Mouse (Mus musculus) T-helper 17 cell (primary cell): ENCODE data around the gene Epgn.

Experiments used
- in situ Hi-C, 2 experiments: fragments of 300-600 bp; cut with MboI, MseI; formaldehyde crosslinking; loops; 1 replicate in 1 of 2; 2 replicates in 1 of 2; pipeline ENCODE4 v1.15.1; 2025; ENCODE audit warnings: high pct_unique_total_duplicates in 2 of 2

Gene Epgn

DNA sequence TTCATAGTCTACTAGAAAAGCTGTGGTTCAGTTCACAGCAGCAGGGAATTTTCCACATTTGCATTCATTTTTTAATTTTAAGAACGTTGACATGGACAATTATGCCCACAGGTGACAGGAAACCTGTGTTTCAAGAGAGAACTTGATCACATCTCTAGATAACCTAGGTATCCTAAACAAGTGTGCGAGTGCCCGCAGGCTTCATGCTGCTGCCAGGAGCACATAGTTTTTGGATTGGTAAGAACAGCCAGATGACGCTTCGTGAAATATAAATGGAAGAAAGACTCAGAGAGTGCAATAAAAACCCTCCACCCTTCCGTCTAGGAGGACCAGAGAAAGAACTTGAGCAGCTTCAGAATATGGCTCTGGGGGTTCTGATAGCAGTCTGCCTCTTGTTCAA, at the start of gene Epgn:
Gene Epgn (plus strand): TSS at position 301 of the 400 bp plus-strand sequence.
- in situ Hi-C loops, result no loop called here

DNA sequence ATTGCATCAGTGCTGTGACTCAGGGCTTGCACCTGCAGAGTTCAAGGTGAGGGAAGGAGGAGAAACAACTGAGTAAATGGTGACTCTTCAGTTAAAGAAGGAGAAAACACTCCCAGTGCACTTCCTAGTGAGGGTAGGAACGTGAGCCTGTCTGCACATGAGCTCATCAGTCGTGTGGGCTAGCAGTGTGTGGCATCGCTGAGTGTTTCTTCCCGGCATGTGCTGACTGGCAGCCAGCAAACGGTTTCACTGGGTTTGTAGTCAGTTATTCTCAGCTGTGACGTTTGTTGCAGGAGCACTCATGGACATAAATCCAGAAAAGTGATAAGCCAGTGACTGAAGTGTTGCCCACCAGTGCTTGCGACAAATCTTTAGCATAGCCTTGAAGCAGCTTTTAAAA, 47.0 kb upstream of the Epgn start:
- in situ Hi-C loops, result no loop called here

DNA sequence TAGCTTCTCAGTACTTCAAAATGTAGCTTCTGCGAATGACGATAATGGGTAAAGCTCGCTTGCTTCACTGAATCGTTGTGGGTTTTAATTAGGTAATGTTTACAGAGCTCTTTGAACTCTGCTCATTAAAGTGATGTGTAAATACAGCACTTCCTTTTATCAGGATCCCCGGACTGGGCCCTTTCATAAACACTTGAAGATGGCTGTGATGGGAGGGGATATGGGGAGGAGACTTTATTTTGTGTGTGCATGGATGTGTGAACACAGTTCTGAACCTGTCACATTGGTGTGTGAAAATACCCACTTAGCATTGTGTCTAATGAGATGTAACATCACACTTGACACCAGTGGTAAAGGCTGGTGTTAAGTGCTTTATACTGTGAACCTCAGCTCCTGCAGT, 39.7 kb upstream of the Epgn start:
- in situ Hi-C loops, result no loop called here

DNA sequence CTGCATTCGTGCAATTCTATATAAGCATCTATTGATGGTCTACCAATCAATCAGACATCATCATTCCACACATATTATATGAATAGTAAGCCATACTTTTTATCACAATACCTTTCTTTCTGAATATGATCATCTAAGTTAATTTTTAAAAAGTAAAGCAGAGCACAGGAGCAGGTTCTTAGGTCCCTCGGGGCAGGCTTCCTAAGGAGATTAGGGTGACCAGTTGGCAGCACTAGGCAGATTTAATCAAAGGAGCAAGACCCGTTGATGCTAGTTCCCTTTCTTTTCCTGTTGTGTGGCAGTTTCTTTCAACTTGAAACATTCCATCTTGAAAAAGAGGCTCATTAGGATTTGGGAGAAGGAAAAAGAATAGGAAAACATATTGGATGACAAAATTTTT, 39.1 kb upstream of the Epgn start:
- in situ Hi-C loops, result no loop called here

DNA sequence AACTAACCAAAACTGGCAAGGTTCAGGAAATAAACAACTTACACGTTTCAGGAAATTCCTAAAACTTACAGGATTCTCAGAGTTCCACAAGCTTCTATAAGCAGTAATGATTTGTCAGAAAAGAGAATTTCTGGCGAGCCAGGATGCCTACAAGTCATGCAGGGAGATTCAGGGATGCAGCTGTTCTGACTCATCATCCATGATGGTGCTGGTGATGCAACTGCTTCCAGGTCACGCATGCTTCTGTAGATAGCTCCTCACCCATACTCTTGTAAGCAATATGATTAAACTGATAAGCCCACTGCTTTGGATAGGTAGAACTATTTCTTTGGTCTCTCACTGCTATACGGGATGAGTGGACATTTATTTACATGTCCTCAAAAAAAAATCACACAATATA, 38.7 kb upstream of the Epgn start:
- in situ Hi-C loops, result no loop called here

DNA sequence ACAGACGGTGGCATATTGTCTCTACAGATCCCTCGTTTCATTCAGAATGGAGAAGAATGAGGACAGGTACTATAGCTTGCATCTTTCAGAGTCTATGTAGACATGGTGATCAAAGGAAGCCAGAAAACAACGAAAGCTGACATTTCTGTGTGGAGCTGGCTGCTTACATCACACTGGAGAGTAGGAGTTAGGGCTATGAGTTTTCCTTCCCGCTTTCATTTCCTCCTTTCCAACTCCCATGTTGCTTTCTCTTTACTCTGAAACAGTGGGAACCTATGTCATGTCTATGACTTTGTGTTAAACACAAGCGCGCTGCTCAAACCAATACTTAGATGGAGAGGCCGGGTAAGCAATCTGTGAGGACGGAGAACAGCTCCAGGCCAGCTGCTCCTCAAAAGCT, 27.3 kb upstream of the Epgn start:
- in situ Hi-C loops, result no loop called here

DNA sequence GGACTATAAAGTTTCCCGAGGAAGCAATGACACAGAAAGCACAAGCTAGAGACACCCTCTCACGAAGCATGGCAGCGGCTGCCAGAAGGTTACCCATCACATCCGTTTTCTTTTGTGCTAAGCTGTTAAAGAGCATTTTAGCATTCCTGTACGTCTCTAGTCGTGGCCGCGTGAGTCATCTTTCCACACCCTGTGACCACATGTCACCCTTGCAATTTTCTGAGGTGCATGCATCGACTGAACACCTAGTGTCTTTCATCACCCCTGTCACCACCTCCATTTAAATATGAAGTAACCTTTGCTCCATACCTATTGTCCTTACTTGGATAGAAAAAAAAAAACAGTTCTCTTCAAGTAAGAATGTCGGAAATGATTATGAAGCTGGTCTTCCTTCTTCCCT, 12.0 kb upstream of the Epgn start:
- in situ Hi-C loops, result no loop called here

DNA sequence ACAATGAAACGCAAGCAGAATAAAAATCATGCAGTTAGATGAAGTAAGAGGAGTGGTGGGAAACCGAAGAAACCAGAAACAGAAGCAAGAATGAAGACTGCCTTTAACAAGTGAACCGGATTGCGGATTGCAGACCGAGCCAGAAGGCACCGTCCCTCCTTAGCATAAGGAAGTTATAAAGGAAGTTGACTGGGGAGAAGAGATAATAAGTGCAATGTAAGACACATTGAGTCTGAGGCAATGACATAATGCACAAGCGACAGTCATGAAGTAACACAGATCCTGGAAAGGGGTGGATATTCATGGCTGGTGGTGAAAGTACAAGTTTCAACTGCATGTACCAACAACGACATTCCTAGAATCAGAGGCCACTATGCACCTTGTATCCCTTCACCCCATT, 4.2 kb upstream of the Epgn start:
- in situ Hi-C loops, result no loop called here

DNA sequence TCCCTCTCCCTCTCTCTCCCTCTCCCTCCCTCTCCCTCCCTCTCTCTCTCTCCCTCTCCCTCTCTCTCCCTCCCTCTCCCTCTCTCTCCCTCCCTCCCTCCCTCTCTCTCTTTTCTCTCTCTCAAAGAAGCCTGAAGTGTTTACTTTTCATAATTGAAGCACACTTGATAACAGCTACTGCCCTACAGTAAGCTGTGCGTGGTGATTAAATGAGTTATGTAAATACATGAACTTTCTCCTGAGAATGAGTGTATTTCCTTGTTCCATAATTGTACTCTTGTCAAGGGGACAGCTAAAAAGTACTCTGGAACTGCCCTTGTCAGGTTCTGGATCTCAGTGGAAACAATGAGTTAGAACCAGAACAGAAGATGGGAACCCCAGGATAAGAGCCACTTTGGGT, 576 bp downstream of the Epgn start:
- in situ Hi-C loops, result no loop called here

DNA sequence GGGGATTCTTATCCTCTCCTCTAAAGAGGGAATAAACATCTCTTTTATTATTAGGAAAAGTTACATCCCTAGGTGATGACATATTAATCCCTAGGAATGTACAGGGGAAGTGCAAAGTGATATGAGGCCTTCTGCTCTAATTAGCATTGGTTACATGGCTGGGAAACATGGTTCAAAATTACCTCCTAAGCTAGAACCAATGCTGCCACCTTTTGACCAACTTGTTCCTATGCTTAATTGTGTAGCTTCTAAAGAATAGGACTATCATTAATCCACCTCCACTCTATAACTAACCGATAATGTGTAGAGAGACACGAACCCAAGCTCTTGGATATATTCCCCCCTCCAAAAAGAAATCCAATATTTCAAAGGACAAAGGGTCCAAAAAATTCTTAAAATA, 3.4 kb downstream of the Epgn start:
- in situ Hi-C loops, result no loop called here

DNA sequence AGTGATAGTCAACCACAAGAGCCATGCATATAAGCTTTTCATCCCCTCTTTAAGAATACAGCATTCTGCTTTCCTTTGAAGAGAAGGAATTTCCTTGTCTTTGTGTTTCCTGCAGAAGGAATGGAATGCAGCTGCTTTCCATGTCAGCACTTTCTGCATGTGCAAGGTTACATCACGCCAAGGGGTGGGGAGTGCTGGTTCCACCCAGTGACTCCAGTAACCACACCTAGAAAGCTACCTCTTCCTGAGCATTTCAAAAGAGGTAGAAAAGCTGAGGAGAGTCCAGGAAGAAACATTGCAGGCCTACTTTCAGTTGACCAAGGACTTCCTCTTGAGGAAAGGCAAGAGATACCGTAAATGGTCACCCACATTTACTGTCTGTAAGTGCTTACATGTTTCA, 8.1 kb downstream of the Epgn start:
- in situ Hi-C loops, result loop anchor here (5.0 kb wide), 2 partner anchors 87 to 272 kb away; no protein-coding TSS in a partner anchor

DNA sequence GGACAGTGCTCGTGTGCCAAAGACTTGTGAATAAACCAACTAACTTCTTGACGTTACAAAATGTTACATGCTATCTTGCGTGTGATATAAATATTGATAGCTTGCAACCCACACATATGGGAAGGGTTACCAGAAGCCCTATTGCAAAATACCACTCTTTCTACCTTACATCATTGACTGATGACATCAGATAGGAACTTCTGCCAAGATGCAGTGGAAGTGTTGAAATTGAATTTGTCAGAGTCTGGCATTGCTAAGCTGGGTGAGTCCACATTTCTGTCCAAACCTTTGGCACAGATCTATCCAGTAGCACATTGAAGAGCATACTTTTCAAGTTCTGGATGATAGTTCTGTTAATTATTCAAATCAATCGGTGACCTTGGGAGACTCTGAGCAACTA, 9.4 kb downstream of the Epgn start:
- in situ Hi-C loops, result loop anchor here (5.0 kb wide), 2 partner anchors 86 to 271 kb away; no protein-coding TSS in a partner anchor

DNA sequence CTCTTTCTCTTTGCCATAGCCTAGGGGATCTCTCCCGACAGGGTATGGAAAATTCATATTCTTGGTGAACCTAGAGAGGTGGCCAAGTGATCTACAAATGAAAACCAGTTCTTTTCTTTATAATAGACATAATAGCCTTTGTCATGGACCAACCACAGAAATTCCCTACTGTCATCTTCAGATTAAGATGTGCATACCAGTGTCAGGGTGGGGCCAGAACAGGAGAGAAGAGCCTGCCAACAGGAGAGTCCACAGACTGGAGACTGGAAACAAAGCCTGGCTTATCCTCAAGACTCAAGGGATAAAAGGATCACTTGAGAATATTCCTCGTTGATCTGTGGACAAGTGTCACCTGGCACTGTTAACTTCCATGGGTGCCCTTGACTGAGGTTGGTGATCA, 10.5 kb downstream of the Epgn start:
- in situ Hi-C loops, result loop anchor here (5.0 kb wide), 2 partner anchors 85 to 270 kb away; no protein-coding TSS in a partner anchor

DNA sequence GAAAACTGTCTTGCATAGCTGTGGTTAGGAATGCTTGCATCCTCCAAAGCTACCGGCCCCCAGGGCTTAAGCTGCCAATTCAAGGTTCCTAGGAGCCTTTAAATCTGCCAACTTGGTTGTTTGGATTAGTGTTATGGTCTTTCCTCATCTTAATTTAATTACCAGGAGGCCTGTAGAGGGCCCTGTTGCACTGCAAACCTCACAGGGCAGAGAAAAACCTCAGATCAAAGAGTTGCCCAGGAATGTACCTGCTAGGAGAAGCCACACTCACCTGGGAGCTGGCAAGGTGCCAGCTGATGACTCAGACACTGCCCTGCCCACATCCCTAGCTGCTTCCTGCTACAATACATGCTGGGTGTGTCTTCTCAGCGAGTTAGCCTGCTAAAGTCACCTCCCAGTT, 11.3 kb downstream of the Epgn start:
- in situ Hi-C loops, result loop anchor here (5.0 kb wide), 2 partner anchors 84 to 269 kb away; no protein-coding TSS in a partner anchor

DNA sequence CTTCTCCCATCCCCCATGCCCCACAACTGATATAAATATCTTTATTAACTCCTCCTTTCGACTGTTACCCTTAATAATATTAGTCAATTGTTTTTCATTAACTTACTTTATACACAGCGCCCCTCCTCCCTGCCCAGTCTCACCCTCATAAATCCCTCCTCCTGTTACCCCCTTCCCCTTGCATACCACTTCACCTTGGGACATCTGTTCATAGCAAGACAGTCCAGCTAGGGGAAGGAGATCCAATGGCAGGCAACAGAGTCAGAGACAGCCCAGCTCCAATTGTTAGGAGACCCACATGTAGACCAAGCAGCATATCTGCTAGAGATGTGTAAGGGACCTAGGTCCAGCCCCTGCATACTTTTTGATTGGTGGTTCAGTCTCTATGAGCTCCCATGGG, 11.7 kb downstream of the Epgn start:
- in situ Hi-C loops, result loop anchor here (5.0 kb wide), 2 partner anchors 83 to 268 kb away; no protein-coding TSS in a partner anchor

DNA sequence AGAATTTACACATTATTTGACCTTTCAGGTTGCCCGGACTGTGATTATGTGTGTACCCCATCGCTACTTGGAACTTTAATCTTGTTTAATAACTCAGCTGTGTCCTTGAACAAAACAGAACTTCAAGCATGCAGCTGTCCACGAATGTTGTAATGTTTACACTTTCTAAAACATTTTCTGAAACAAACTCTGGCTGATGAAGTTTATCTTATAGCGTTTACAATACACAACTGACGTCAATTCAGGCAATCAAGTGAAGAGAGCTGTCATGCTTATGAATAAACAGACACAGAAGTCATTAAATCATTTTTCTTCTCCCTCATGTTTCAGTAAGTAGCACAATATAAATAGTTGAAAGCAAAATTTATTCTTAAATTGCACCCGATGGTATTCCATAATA, 20.7 kb downstream of the Epgn start:
- in situ Hi-C loops, result no loop called here

DNA sequence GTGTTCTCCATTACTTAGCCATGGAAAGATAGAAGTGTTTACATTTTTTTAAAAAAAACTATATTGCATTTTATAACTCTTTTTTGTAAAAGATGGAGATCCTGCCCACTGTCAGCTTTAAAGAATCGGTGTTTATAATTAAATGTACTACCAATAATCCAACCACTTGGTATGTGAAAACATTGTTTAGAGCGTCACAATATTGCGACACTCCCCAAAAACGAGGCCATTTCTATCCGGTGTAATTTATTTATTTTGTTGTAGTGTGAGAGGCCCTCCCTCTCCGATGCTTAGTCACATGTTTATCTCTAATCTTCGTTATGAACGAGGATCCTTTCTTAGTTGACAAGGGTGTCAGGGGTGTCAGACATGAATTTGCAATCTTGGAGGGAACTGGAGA, 21.1 kb downstream of the Epgn start:
- in situ Hi-C loops, result no loop called here

DNA sequence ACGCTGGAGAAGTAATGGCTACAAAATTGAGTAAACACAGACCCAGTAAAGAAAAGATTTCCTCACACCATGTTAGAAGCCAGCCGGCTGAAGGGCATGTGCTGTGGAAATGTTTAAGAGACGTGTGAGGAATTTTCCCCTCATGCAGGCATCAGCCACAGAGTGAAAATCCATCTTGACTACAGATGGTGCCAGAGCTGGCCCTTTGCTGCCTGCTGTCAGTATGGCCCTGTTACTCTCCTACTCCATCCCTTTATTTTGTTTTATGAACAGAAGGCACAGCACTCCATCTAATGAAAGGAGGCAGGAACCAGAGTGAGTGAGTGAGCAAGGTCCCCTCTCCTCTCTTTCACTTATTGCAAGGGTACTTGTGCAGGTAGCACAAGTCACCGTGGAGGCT, 45.1 kb downstream of the Epgn start:
- in situ Hi-C loops, result loop anchor here in 1 of 2 experiments (10.0 kb wide), 1 partner anchor 1788 kb away; no protein-coding TSS in a partner anchor

DNA sequence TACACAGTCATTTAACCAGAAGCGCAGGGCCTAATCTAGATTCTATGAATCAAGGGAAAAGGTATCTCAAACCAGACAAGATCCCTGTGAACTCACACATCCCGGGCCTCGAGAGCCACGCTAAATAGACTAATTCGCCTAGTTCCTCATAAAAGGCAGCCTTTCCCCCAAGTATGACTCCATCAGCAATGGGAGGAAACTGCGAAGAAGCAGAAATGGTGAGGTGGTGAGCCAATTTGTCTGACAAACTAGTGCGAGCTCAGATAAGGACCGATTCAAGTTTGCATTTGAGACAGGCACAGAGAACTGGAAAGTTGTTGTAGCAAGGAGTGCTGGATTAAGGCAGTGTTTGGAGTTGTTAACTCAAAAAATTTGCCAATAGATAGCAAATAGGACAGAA, 46.4 kb downstream of the Epgn start:
- in situ Hi-C loops, result loop anchor here in 1 of 2 experiments (10.0 kb wide), 1 partner anchor 1789 kb away; no protein-coding TSS in a partner anchor

DNA sequence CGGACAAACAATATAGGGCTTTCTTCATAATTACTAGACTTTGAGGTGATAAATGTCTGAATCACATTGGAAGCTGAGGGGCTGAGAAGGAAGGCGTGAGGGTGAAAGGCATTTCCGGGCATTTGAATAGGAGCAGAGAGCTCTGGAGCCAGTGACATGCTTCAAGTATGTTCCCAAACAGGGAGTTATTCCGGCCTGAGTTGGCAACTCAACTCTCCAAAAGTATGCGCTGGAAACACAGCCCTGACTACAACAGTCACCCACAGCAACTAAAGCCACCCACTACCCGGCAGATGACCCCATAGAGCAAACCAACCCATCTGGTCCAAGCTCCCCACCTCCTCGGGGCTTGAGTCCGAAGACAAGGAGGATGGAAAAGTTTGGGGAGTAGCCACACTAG, 46.8 kb downstream of the Epgn start:
- in situ Hi-C loops, result loop anchor here in 1 of 2 experiments (10.0 kb wide), 1 partner anchor 1789 kb away; no protein-coding TSS in a partner anchor

DNA sequence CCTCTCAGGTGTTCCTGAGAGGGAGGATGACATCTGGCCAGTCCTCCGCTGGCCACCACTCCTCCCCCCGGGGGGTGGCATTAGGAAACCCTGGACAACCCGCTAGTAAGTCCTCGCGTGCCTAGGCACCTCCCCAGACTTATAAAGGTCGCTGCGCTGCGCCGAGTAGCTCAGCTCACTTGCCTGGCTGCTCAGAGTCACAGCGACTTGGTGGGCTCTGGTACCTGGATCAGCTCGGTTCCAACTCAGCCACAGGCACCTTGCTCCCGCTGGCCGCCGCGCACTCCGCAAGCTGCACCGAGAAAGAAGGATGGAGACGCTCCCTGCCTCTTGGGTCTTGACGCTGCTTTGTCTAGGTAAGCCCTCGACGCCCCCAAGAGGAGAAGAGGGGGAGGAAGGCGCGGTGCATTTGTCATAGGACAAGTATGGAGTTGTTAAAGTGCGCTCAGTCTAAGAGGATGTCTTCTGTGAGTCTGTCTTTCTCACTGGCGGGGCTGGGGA, 47.2 kb downstream of the Epgn start, which contains the start of gene Ereg:
Gene Ereg (plus strand): TSS at position 173 of the 501 bp plus-strand sequence.
- in situ Hi-C loops, result loop anchor here in 1 of 2 experiments (10.0 kb wide), 1 partner anchor 1790 kb away; no protein-coding TSS in a partner anchor

DNA sequence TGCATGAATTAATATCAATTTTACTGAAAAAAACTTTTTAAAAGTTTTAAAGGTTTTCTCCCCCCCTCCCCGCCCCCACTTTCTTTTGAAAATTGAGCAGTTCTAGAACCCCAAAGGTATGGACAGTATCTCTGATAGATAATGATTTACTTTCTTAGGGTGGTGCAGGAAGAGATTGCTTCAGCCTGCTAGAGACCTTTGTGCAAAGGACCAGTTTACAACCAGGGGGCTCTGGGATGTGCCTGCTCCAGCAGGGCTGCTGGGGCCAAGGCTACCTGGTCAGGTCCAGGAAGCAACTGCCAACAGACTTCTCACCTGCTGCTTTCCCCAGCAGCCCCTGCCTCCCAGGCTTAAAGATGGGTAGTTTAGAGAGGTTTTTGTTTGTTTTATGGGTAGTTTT, 47.8 kb downstream of the Epgn start:
- in situ Hi-C loops, result loop anchor here in 1 of 2 experiments (10.0 kb wide), 1 partner anchor 1790 kb away; no protein-coding TSS in a partner anchor

DNA sequence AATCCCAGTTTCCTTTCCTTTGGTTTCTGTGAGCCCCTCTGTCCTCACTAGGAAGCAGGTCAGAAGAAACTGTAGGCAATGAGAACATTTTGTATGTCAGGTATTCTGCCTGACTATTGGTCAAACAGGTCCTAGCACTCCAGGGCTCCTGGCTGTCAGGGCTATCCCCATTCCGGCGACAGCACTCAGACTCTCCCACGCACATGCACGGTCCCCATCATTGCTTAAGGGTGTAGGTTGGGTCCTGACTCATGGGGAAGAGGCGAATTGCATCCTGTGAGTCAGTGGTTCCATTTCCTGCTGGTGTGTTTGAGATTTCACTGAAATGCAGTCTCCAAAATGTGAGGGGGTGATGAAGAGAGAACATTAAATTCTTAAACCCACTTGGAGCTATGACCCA, 55.8 kb downstream of the Epgn start:
- in situ Hi-C loops, result no loop called here
